In genomic region chr4:127329751-127330150, GRCm38 (mm10) we compare ENCODE assay signal across 10 mouse cellular contexts. TPM values are rescaled to one million over a fixed set of nuclear protein-coding genes. Genes with fewer than 3 reads are reported as not detected.
A peak's percentile ranks its signal among the peaks of the same experiment; 100 is the strongest.
DNase-seq lines count a peak whose midpoint lies in the region; ATAC-seq and TF ChIP-seq lines count a peak whose summit lies in the region.
"Had no signal": no experiment of that assay in that cellular context is flagged by ENCODE, and none has a peak within 500 bp of the region (broad histone marks: within the 10 kb centered on the region; RNA-seq: fewer than 3 reads in every experiment).

No protein-coding gene starts in this region.

- intact Hi-C loops in heart, postnatal 36 days (cut with DNase I) = loop anchor here (10.0 kb wide), 1 partner anchor 775 kb away; the partner anchor contains the start of gene Clspn

- TF ChIP-seq EP300 in heart, postnatal 0 days (IDR thresholded peaks at IDR 0.05; ENCODE audit: low read depth) = no peak

- H3K36me3 ChIP-seq in heart, postnatal 0 days (replicated peaks; ENCODE audit: control insufficient read depth, insufficient read depth, low read length) = no peaks in the 10 kb centered on the region
- no peaks in the 10 kb centered on the region for H3K36me3 ChIP-seq in embryonic facial prominence, embryonic 11.5 days (replicated peaks; ENCODE audit: control insufficient read depth, insufficient read depth, low read depth, low read length)
- no peaks in the 10 kb centered on the region for H3K36me3 ChIP-seq in hindbrain, postnatal 0 days (ENCODE audit: insufficient read depth, low read length)
- no peaks in the 10 kb centered on the region for H3K36me3 ChIP-seq in midbrain, embryonic 16.5 days (ENCODE audit: control insufficient read depth, insufficient read depth, low read length)

- H3K4me1 ChIP-seq in heart, postnatal 0 days (ENCODE audit: control insufficient read depth, insufficient read depth) = no peaks in the 10 kb centered on the region; the same call in 1 of the 2 replicates
- peaks cover 4% of the 10 kb centered on the region for H3K4me1 ChIP-seq in embryonic facial prominence, embryonic 11.5 days (ENCODE audit: control insufficient read depth, insufficient read depth, low read length)
- H3K4me1 ChIP-seq in hindbrain, postnatal 0 days (ENCODE audit: insufficient read depth, low read length) = no peaks in the 10 kb centered on the region
- H3K4me1 ChIP-seq in midbrain, embryonic 16.5 days (ENCODE audit: control insufficient read depth, insufficient read depth, low read length) = peaks cover 17% of the 10 kb centered on the region

- H3K27me3 ChIP-seq in heart, postnatal 0 days (ENCODE audit: control insufficient read depth, insufficient read depth, low read length) = peaks cover 63% of the 10 kb centered on the region
- peaks cover 25% of the 10 kb centered on the region for H3K27me3 ChIP-seq in embryonic facial prominence, embryonic 11.5 days (ENCODE audit: control insufficient read depth, insufficient read depth, low read length)
- H3K27me3 ChIP-seq in hindbrain, postnatal 0 days (ENCODE audit: insufficient read depth, low read length) = peaks cover 20% of the 10 kb centered on the region; the same call in 1 of the 2 replicates
- peaks cover 26% of the 10 kb centered on the region for H3K27me3 ChIP-seq in midbrain, embryonic 16.5 days (ENCODE audit: control insufficient read depth, insufficient read depth, low read depth, low read length)

- 2% methylated on average over 13 of the region's 13 CpGs for WGBS in heart, postnatal 0 days
- 2% methylated on average over 13 of the region's 13 CpGs for WGBS in embryonic facial prominence, embryonic 11.5 days
- 6% methylated on average over 13 of the region's 13 CpGs for WGBS in hindbrain, postnatal 0 days
- WGBS in midbrain, embryonic 16.5 days = 3% methylated on average over 13 of the region's 13 CpGs

- H3K4me2 ChIP-seq in heart, postnatal 0 days (ENCODE audit: low read depth, low read length) = no peak overlapping the region
- H3K4me2 ChIP-seq in embryonic facial prominence, embryonic 11.5 days (ENCODE audit: low read depth, low read length) = peak overlapping the region; percentile 40
- peak overlapping the region; percentile 57 for H3K4me2 ChIP-seq in hindbrain, postnatal 0 days (ENCODE audit: low read depth, low read length)
- H3K4me2 ChIP-seq in midbrain, embryonic 16.5 days (ENCODE audit: low read length) = peak overlapping the region; percentile 46

- DNase-seq in heart, postnatal 0 days (ENCODE audit: low spot score) = no peak
- DNase-seq in heart, postnatal 36 days = no peak
- DNase-seq in embryonic facial prominence, embryonic 11.5 days (ENCODE audit: low spot score) = no peak
- no peak for DNase-seq in hindbrain, postnatal 0 days (ENCODE audit: low spot score)
- DNase-seq in B cell, adult 2 months = no peak
- no peak for DNase-seq in adrenal gland, adult 18-20 months (ENCODE audit: low spot score in 2 of 2)
- DNase-seq in testis, postnatal 14 days (ENCODE audit: low spot score) = no peak
- DNase-seq: kidney, postnatal 14 days had no signal

- peak overlapping the region; percentile 16; the same call in 1 of the 2 replicates for H3K4me3 ChIP-seq in heart, postnatal 0 days (ENCODE audit: low read depth, low read length)
- H3K4me3 ChIP-seq in embryonic facial prominence, embryonic 11.5 days (ENCODE audit: low read depth, low read length) = peak overlapping the region; percentile 17; the same call in 1 of the 2 replicates
- H3K4me3 ChIP-seq in hindbrain, postnatal 0 days (ENCODE audit: low read length) = peak overlapping the region; percentile 26
- H3K4me3 ChIP-seq in midbrain, embryonic 16.5 days (ENCODE audit: low read depth, low read length) = peak overlapping the region; percentile 26; the same call in 1 of the 2 replicates

- H3K9ac ChIP-seq in heart, postnatal 0 days (replicated peaks; ENCODE audit: low read depth, low read length) = no peak overlapping the region
- H3K9ac ChIP-seq in embryonic facial prominence, embryonic 11.5 days (replicated peaks; ENCODE audit: low read length) = no peak overlapping the region; the same call in 1 of the 2 replicates
- 0 out of 2 replicates have a peak overlapping the region, but pooled peaks have one; percentile 0 for H3K9ac ChIP-seq in hindbrain, postnatal 0 days (replicated peaks; ENCODE audit: low read length)
- no peak overlapping the region for H3K9ac ChIP-seq in midbrain, embryonic 16.5 days (ENCODE audit: low read depth, low read length)

- TF ChIP-seq CTCF in heart, postnatal 0 days (IDR thresholded peaks at IDR 0.05; ENCODE audit: low read depth) = no peak
- TF ChIP-seq CTCF in hindbrain, postnatal 0 days (IDR thresholded peaks at IDR 0.05; ENCODE audit: low read depth) = no peak

- ATAC-seq in heart, postnatal 0 days (ENCODE audit: insufficient read depth, low read depth) = no peak
- ATAC-seq in embryonic facial prominence, embryonic 11.5 days (replicated peaks; ENCODE audit: insufficient number of reproducible peaks, low FRiP score, low TSS enrichment, low read depth) = no peak
- no peak for ATAC-seq in hindbrain, postnatal 0 days
- ATAC-seq in midbrain, embryonic 16.5 days = no peak

- no peaks in the 10 kb centered on the region for H3K9me3 ChIP-seq in heart, postnatal 0 days (replicated peaks; ENCODE audit: control insufficient read depth, low read length)
- no peaks in the 10 kb centered on the region for H3K9me3 ChIP-seq in embryonic facial prominence, embryonic 11.5 days (replicated peaks; ENCODE audit: control insufficient read depth, low read length)
- no peaks in the 10 kb centered on the region for H3K9me3 ChIP-seq in hindbrain, postnatal 0 days (ENCODE audit: low read length)
- no peaks in the 10 kb centered on the region for H3K9me3 ChIP-seq in midbrain, embryonic 16.5 days (replicated peaks; ENCODE audit: control insufficient read depth, low read length, poor library complexity, severe bottlenecking)

- H3K27ac ChIP-seq in heart, postnatal 0 days (ENCODE audit: low read depth) = no peak overlapping the region
- H3K27ac ChIP-seq in embryonic facial prominence, embryonic 11.5 days (replicated peaks; ENCODE audit: low read depth, low read length) = no peak overlapping the region
- no peak overlapping the region for H3K27ac ChIP-seq in hindbrain, postnatal 0 days
- H3K27ac ChIP-seq in midbrain, embryonic 16.5 days (ENCODE audit: low read length) = no peak overlapping the region

RNA-seq across cellular contexts. Expression of gene Gjb3, which starts 0.9 kb away (rescaled TPM):
- total RNA-seq in heart, postnatal 0 days (2014; rRNA removed; ENCODE audit: low replicate concordance) = not detected in 2 replicates
- 0.16 and 0.18 TPM in 2 replicates for polyA plus RNA-seq in heart, postnatal 0 days (2015; fragmentation: Nextera tagmentation; extraction: Ambion mirVana)
- total RNA-seq in heart, postnatal 36 days (2021) = under 1 TPM in 1 of 2 experiments, not detected in 1; 0.25 TPM
- 2.7 and 3.8 TPM in 2 replicates for polyA plus RNA-seq in embryonic facial prominence, embryonic 11.5 days (2014; fragmentation: Nextera tagmentation; extraction: Ambion mirVana)
- total RNA-seq in hindbrain, postnatal 0 days (2014; rRNA removed) = 0.21 and 0.83 TPM in 2 replicates
- polyA plus RNA-seq in hindbrain, postnatal 0 days (2015; fragmentation: Nextera tagmentation; extraction: Ambion mirVana) = 0.44 and 0.59 TPM in 2 replicates
- 0.11 and 0.55 TPM in 2 replicates for polyA plus RNA-seq in midbrain, embryonic 16.5 days (2015; fragmentation: Nextera tagmentation; extraction: Ambion mirVana)
- total RNA-seq in adrenal gland, adult 18-20 months (2021) = not detected
- total RNA-seq: CH12.LX had no signal

RNA-seq across cellular contexts. Expression of gene Gja4, which starts 15.9 kb away (rescaled TPM):
- total RNA-seq in heart, postnatal 0 days (2014; rRNA removed; ENCODE audit: low replicate concordance) = 38.4 and 45.0 TPM in 2 replicates
- polyA plus RNA-seq in heart, postnatal 0 days (2015; fragmentation: Nextera tagmentation; extraction: Ambion mirVana) = 20.7 and 23.4 TPM in 2 replicates
- total RNA-seq in heart, postnatal 36 days (2021) = 10 to 100 TPM; 12.8 to 13.0 TPM
- 13.1 and 13.4 TPM in 2 replicates for polyA plus RNA-seq in embryonic facial prominence, embryonic 11.5 days (2014; fragmentation: Nextera tagmentation; extraction: Ambion mirVana)
- 20.8 and 30.8 TPM in 2 replicates for total RNA-seq in hindbrain, postnatal 0 days (2014; rRNA removed)
- 19.4 and 20.5 TPM in 2 replicates for polyA plus RNA-seq in hindbrain, postnatal 0 days (2015; fragmentation: Nextera tagmentation; extraction: Ambion mirVana)
- 18.1 and 20.8 TPM in 2 replicates for polyA plus RNA-seq in midbrain, embryonic 16.5 days (2015; fragmentation: Nextera tagmentation; extraction: Ambion mirVana)
- 1 to 10 TPM; 2.7 to 3.1 TPM for total RNA-seq in adrenal gland, adult 18-20 months (2021)
- total RNA-seq: CH12.LX had no signal

RNA-seq across cellular contexts. Expression of gene Gjb4, which starts 24.1 kb away (rescaled TPM):
- total RNA-seq in heart, postnatal 0 days (2014; rRNA removed; ENCODE audit: low replicate concordance) = not detected in 2 replicates
- not detected in 2 replicates for polyA plus RNA-seq in heart, postnatal 0 days (2015; fragmentation: Nextera tagmentation; extraction: Ambion mirVana)
- total RNA-seq in heart, postnatal 36 days (2021) = not detected
- 0.18 and 0.20 TPM in 2 replicates for polyA plus RNA-seq in embryonic facial prominence, embryonic 11.5 days (2014; fragmentation: Nextera tagmentation; extraction: Ambion mirVana)
- total RNA-seq in hindbrain, postnatal 0 days (2014; rRNA removed) = not detected in 2 replicates
- not detected in 2 replicates for polyA plus RNA-seq in hindbrain, postnatal 0 days (2015; fragmentation: Nextera tagmentation; extraction: Ambion mirVana)
- polyA plus RNA-seq in midbrain, embryonic 16.5 days (2015; fragmentation: Nextera tagmentation; extraction: Ambion mirVana) = 0.13 and 0.14 TPM in 2 replicates
- not detected for total RNA-seq in adrenal gland, adult 18-20 months (2021)
- total RNA-seq: CH12.LX had no signal

RNA-seq across cellular contexts. Expression of gene Gjb5, which starts 28.2 kb away (rescaled TPM):
- total RNA-seq in heart, postnatal 0 days (2014; rRNA removed; ENCODE audit: low replicate concordance) = 1.7 and 2.7 TPM in 2 replicates
- polyA plus RNA-seq in heart, postnatal 0 days (2015; fragmentation: Nextera tagmentation; extraction: Ambion mirVana) = 0.51 and 0.63 TPM in 2 replicates
- total RNA-seq in heart, postnatal 36 days (2021) = under 1 TPM; 0.24 to 0.61 TPM
- polyA plus RNA-seq in embryonic facial prominence, embryonic 11.5 days (2014; fragmentation: Nextera tagmentation; extraction: Ambion mirVana) = 0.70 and 0.84 TPM in 2 replicates
- 0.40 and 0.73 TPM in 2 replicates for total RNA-seq in hindbrain, postnatal 0 days (2014; rRNA removed)
- polyA plus RNA-seq in hindbrain, postnatal 0 days (2015; fragmentation: Nextera tagmentation; extraction: Ambion mirVana) = 0.51 and 0.57 TPM in 2 replicates
- 0.18 TPM in 1 of 2 replicates, not detected in the other for polyA plus RNA-seq in midbrain, embryonic 16.5 days (2015; fragmentation: Nextera tagmentation; extraction: Ambion mirVana)
- total RNA-seq in adrenal gland, adult 18-20 months (2021) = under 1 TPM in 1 of 2 experiments, not detected in 1; 0.17 TPM
